Mouse (Mus musculus) forebrain, embryonic 15.5 days (tissue): ENCODE measurements at regions not wholly inside any gene's neighbourhood (a gene's known extent, or its start where the extent isn't known, plus 50 kb on each side); places are given as distances from the start of the nearest gene placed in this dataset.

Source experiments
- ATAC-seq: fragments of 200-750 bp; cut with Nextera tagmentation; replicated peaks from 2 replicates; pipeline ENCODE4 v1.8.0; 2017; ENCODE audit warnings: mild to moderate bottlenecking, moderate TSS enrichment, moderate library complexity
- H3K27ac ChIP-seq: fragments of 300-500 bp; sonication (generic); replicated peaks from 2 replicates; pipeline ENCODE4 v1.5.1; 2015; ENCODE audit warnings: mild to moderate bottlenecking, inconsistent platforms
- H3K27me3 ChIP-seq: fragments of 300-500 bp; sonication (generic); 2 replicates; pipeline ENCODE4 v1.6.1; 2015; ENCODE audit warnings: inconsistent platforms
- H3K36me3 ChIP-seq: fragments of 300-500 bp; sonication (generic); 2 replicates; pipeline ENCODE4 v1.6.1; 2015; ENCODE audit warnings: mild to moderate bottlenecking, inconsistent platforms
- H3K4me1 ChIP-seq: fragments of 300-500 bp; sonication (generic); 2 replicates; pipeline ENCODE4 v1.6.1; 2015; ENCODE audit warnings: inconsistent platforms
- H3K4me2 ChIP-seq: fragments of 300-500 bp; sonication (generic); replicated peaks from 2 replicates; pipeline ENCODE4 v1.6.1; 2015; ENCODE audit warnings: mild to moderate bottlenecking, inconsistent platforms
- H3K4me3 ChIP-seq: fragments of 300-500 bp; sonication (generic); 2 replicates; pipeline ENCODE4 v1.5.1; 2015; ENCODE audit warnings: mild to moderate bottlenecking, inconsistent platforms
- H3K9ac ChIP-seq: fragments of 300-500 bp; sonication (generic); replicated peaks from 2 replicates; pipeline ENCODE4 v1.6.1; 2015; ENCODE audit warnings: mild to moderate bottlenecking, inconsistent platforms
- H3K9me3 ChIP-seq: fragments of 300-500 bp; sonication (generic); 2 replicates; pipeline ENCODE4 v1.6.1; 2016; ENCODE audit warnings: inconsistent platforms
- WGBS: fragments of 180-500 bp; shearing (Covaris S2); methylation state at CpG from one replicate; pipeline ENCODE4 v1.1.7; 2015; ENCODE audit warnings: mixed read lengths; 5-methylcytosine and 5-hydroxymethylcytosine counted together

DNA sequence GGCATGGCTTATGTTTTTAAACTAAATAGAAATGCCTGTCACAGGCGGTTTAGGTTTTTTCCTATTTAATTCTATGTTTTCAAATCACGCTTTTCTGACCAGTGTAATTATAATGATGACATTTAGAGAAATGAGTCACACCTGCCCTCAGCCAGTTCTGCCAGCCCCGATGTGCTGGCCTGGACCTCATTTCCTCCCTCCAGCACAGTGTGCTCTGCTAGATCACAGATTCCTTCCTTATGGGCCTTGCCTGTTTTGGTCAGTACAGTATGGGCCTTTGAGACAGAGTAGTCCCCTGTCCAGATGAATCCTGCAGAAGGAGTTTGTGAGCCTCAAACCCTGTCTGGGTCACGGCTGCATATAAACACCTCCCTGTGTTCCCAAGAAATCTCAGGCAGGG is 569.6 kb upstream of the Btbd3 start:
- no peak overlapping the region for H3K4me2 ChIP-seq
- 85% methylated on average over 4 of the region's 4 CpGs for WGBS
- peaks cover 8% of the 10 kb centered on the region; the same call in 1 of the 2 replicates for H3K4me1 ChIP-seq
- H3K4me3 ChIP-seq: no peak overlapping the region
- no peak for ATAC-seq
- H3K9ac ChIP-seq: no peak overlapping the region
- H3K36me3 ChIP-seq: no peaks in the 10 kb centered on the region
- H3K27ac ChIP-seq: no peak overlapping the region
- H3K27me3 ChIP-seq: no peaks in the 10 kb centered on the region
- no peaks in the 10 kb centered on the region for H3K9me3 ChIP-seq

- Histone ChIP-seq H3K9me3 (no peaks in the 10 kb centered on the region), H3K4me1 (0 out of 2 replicates have a peak, but pooled peaks cover 1% of the 10 kb centered on the region), H3K4me2 (no peak overlapping the region), H3K27me3 (no peaks in the 10 kb centered on the region), H3K27ac (no peak overlapping the region), H3K36me3 (no peaks in the 10 kb centered on the region), H3K9ac (no peak overlapping the region), H3K4me3 (no peak overlapping the region)
- ATAC-seq: no peak
- 93% methylated on average over 1 of the region's 1 CpGs for WGBS
Observed at GRCm38 (mm10) chr2:137681762-137682161, 565.3 kb upstream of the Jag1 start.

DNA sequence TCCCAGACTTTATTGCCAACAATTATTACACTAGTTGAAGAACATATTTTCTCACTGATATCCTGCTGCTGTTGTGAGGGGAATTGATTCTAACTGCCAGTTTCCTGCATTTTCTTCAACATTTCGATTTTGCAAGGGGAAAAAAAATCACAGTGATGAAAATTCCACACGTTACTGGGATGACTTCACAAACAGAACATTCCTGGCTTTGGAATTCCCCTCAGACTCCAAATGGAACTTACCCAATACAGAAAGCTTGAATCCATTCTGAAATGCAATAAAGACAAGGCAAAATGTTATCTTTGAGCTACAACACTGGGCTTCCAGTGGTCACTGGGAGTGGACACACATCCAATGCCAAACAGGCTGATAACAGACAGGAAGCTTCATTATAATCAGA is 546.7 kb upstream of the Jag1 start:
- WGBS: 59% methylated on average over 2 of the region's 2 CpGs
- H3K9ac ChIP-seq: no peak overlapping the region
- no peaks in the 10 kb centered on the region for H3K9me3 ChIP-seq
- H3K4me3 ChIP-seq: no peak overlapping the region
- ATAC-seq: no peak
- no peak overlapping the region for H3K27ac ChIP-seq
- H3K36me3 ChIP-seq: no peaks in the 10 kb centered on the region
- H3K4me1 ChIP-seq: peaks cover 10% of the 10 kb centered on the region
- no peaks in the 10 kb centered on the region for H3K27me3 ChIP-seq
- no peak overlapping the region for H3K4me2 ChIP-seq

- no peaks in the 10 kb centered on the region for H3K27me3 ChIP-seq
- no peak for ATAC-seq
- H3K27ac ChIP-seq: no peak overlapping the region
- peaks cover 10% of the 10 kb centered on the region for H3K4me1 ChIP-seq
- H3K9ac ChIP-seq: no peak overlapping the region
- H3K4me3 ChIP-seq: no peak overlapping the region
- no peaks in the 10 kb centered on the region for H3K36me3 ChIP-seq
- H3K4me2 ChIP-seq: no peak overlapping the region
- no peaks in the 10 kb centered on the region for H3K9me3 ChIP-seq
- 86% methylated on average over 2 of the region's 2 CpGs for WGBS
Observed at GRCm38 (mm10) chr2:137662216-137662615, 545.8 kb upstream of the Jag1 start.

DNA sequence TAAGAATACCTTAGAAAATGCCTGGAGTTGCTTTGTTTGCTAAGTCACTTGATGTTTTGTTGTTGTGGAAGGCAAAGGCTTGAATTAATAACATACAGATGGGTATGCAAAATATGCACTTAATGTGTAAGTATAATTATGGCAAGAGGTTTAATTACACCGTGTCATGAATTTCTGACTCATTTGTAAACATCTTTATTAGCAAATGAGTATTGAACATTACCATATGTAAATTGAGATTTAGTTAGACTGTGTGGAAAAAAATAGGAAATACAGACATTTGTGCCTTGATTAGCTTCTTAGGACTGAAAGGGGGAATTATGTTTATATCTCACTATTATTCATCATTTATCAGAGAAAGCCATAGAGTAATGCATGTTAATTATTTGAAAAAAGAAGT is 544.0 kb upstream of the Jag1 start:
- no peak overlapping the region for H3K4me3 ChIP-seq
- no peaks in the 10 kb centered on the region for H3K36me3 ChIP-seq
- H3K4me1 ChIP-seq: peaks cover 10% of the 10 kb centered on the region
- H3K9ac ChIP-seq: no peak overlapping the region
- no peaks in the 10 kb centered on the region for H3K27me3 ChIP-seq
- H3K4me2 ChIP-seq: no peak overlapping the region
- ATAC-seq: 0 out of 2 replicates have a peak, but pooled peaks have one; percentile 19
- H3K27ac ChIP-seq: no peak overlapping the region
- H3K9me3 ChIP-seq: no peaks in the 10 kb centered on the region
- 63% methylated on average over 1 of the region's 1 CpGs for WGBS

GRCm38 (mm10) chr2:137654296-137654695 is 537.9 kb upstream of the Jag1 start:
- Histone ChIP-seq H3K9ac (no peak overlapping the region), H3K27me3 (no peaks in the 10 kb centered on the region), H3K27ac (no peak overlapping the region), H3K4me1 (no peaks in the 10 kb centered on the region), H3K9me3 (no peaks in the 10 kb centered on the region), H3K36me3 (no peaks in the 10 kb centered on the region), H3K4me2 (no peak overlapping the region), H3K4me3 (no peak overlapping the region)
- 85% methylated on average over 3 of the region's 3 CpGs for WGBS
- no peak for ATAC-seq

DNA sequence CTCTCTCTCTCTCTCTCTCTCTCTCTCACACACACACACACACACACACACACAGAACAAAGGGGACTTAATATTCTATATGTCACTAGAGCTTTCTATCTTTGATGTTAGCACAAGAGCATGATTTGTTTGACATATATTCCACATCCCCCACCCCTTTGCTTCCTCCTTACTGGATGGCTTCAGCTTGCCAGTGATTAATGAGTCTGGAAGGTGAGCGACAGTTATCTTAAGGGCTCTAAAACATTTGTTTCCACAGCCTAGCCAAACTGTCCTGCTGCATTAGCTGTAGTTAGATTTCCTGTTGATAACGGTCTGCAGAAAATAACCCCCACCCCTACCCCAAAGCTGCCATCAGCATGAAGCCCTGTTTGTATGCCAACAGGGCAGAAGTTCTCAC is 527.7 kb upstream of the Jag1 start:
- H3K4me3 ChIP-seq: no peak overlapping the region
- H3K9me3 ChIP-seq: no peaks in the 10 kb centered on the region
- H3K27me3 ChIP-seq: no peaks in the 10 kb centered on the region
- no peaks in the 10 kb centered on the region for H3K4me1 ChIP-seq
- H3K36me3 ChIP-seq: no peaks in the 10 kb centered on the region
- no peak overlapping the region for H3K27ac ChIP-seq
- 89% methylated on average over 2 of the region's 2 CpGs for WGBS
- no peak overlapping the region for H3K9ac ChIP-seq
- no peak overlapping the region for H3K4me2 ChIP-seq
- ATAC-seq: no peak

GRCm38 (mm10) chr2:137643269-137644055 is 527.0 kb upstream of the Jag1 start:
- H3K9ac ChIP-seq: no peak overlapping the region
- 90% methylated on average over 10 of the region's 10 CpGs for WGBS
- H3K4me2 ChIP-seq: no peak overlapping the region
- H3K27ac ChIP-seq: no peak overlapping the region
- no peak for ATAC-seq
- H3K27me3 ChIP-seq: no peaks in the 10 kb centered on the region
- H3K4me1 ChIP-seq: no peaks in the 10 kb centered on the region
- no peaks in the 10 kb centered on the region for H3K36me3 ChIP-seq
- H3K9me3 ChIP-seq: no peaks in the 10 kb centered on the region
- no peak overlapping the region for H3K4me3 ChIP-seq

DNA sequence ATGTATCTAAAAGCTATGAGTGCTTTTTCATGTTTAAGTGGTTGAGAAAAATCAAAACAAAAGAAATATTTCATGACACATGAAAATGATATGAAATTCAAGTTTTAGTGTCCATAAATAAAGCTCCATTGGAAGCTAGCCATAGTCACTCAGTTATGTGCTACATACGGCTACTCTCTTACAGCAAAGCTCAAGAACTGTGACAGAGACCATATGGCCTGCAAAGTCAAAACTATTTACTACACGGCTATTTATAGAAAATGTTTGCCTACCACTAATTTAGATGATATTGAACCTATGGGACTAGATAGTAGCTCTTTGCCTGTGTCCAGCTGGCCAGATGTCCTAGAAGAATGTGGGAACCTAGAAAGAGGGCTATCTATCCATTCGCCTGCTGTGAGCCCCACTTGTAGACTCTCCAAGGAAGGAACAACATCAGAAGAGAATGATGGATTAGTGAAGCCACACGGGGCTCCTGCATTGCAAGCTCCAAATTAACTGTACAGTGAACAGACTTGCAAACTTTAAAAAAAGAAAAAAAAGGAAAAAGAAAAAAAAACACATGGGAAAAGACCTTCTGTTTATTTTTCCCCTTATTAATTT is 518.7 kb upstream of the Jag1 start:
- no peak overlapping the region for H3K9ac ChIP-seq
- H3K27ac ChIP-seq: no peak overlapping the region
- no peak overlapping the region for H3K4me3 ChIP-seq
- no peaks in the 10 kb centered on the region for H3K4me1 ChIP-seq
- no peaks in the 10 kb centered on the region for H3K27me3 ChIP-seq
- H3K9me3 ChIP-seq: no peaks in the 10 kb centered on the region
- H3K4me2 ChIP-seq: no peak overlapping the region
- no peaks in the 10 kb centered on the region for H3K36me3 ChIP-seq
- 72% methylated on average over 4 of the region's 4 CpGs for WGBS
- no peak for ATAC-seq

GRCm38 (mm10) chr2:137616637-137617036 is 500.2 kb upstream of the Jag1 start:
- WGBS: 74% methylated on average over 3 of the region's 3 CpGs
- no peaks in the 10 kb centered on the region for H3K36me3 ChIP-seq
- H3K4me2 ChIP-seq: no peak overlapping the region
- no peaks in the 10 kb centered on the region for H3K4me1 ChIP-seq
- no peaks in the 10 kb centered on the region for H3K9me3 ChIP-seq
- no peak overlapping the region for H3K27ac ChIP-seq
- no peak overlapping the region for H3K9ac ChIP-seq
- H3K4me3 ChIP-seq: no peak overlapping the region
- H3K27me3 ChIP-seq: no peaks in the 10 kb centered on the region
- no peak for ATAC-seq

DNA sequence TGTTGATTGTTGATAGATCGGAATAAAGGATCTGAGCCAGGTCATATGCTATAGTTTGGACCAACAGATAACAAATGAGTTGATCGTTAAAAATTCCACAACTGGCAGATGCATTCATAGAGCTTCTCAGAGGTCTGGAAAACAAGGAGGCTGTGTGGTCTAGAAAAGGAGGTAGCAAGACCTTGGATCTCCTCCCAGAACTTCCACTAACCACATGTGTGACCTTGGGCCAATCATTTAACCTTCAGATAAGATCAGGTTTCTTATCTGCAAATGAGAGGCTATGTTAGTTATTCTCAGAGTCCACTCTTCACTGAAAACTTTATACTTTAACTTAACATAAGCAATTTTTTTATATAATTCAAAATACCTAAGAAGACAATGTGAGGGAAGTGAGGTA is 497.3 kb upstream of the Jag1 start:
- no peaks in the 10 kb centered on the region for H3K36me3 ChIP-seq
- H3K27me3 ChIP-seq: no peaks in the 10 kb centered on the region
- H3K9ac ChIP-seq: no peak overlapping the region
- no peaks in the 10 kb centered on the region for H3K4me1 ChIP-seq
- no peak overlapping the region for H3K4me3 ChIP-seq
- WGBS: 86% methylated on average over 2 of the region's 2 CpGs
- H3K4me2 ChIP-seq: no peak overlapping the region
- no peak overlapping the region for H3K27ac ChIP-seq
- no peaks in the 10 kb centered on the region for H3K9me3 ChIP-seq
- no peak for ATAC-seq

DNA sequence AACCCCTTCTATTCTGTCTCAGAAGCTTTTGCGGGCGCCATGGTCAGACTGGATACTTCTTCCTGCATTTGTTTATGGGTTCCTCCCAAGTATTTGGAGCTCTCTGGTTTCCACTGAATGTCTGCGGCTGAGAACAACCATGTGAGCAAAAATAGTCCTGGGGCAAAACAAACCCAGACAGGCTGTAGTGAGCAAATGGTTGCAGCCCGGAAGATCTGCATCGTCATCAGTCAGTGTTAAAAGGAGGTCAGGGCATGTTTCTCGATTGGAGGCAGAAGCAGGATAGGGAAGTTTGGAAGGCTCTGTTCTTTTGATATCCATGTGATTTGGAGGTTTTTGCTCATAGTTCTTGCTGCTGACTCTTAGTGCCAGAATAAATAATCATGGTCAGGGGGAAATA is 492.1 kb upstream of the Jag1 start:
- Histone ChIP-seq H3K4me2 (no peak overlapping the region), H3K36me3 (no peaks in the 10 kb centered on the region), H3K9me3 (no peaks in the 10 kb centered on the region), H3K4me3 (no peak overlapping the region), H3K27ac (no peak overlapping the region), H3K27me3 (no peaks in the 10 kb centered on the region), H3K9ac (no peak overlapping the region), H3K4me1 (no peaks in the 10 kb centered on the region)
- 89% methylated on average over 6 of the region's 6 CpGs for WGBS
- no peak for ATAC-seq

DNA sequence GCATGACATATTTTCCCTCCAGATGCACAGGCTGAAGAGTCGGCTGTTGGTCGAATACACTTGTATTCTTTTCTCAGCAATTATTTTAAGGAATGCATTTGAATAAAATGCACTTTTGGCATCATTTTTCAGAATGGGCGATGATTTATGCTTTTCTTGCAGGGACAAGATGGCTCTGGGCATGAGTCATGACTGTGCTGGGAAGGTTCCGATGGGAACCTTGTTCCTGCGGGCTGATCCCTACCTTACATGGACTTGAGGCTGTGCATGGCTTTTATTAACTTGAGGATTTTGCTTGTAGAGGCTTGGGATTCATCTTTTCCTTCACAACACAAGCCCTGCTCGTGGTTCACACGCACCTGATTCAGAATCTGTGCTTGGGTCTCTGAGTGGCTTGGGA is 481.7 kb upstream of the Jag1 start:
- no peak overlapping the region for H3K4me3 ChIP-seq

More for the DNA sequence above, 481.7 kb upstream of the Jag1 start:
- no peak for ATAC-seq
- 93% methylated on average over 7 of the region's 7 CpGs for WGBS
- H3K4me2 ChIP-seq: no peak overlapping the region
- H3K9ac ChIP-seq: no peak overlapping the region
- no peaks in the 10 kb centered on the region for H3K36me3 ChIP-seq
- H3K27ac ChIP-seq: no peak overlapping the region
- H3K27me3 ChIP-seq: no peaks in the 10 kb centered on the region
- H3K4me1 ChIP-seq: no peaks in the 10 kb centered on the region
- H3K9me3 ChIP-seq: no peaks in the 10 kb centered on the region
